Mouse (Mus musculus): Measurements from ENCODE around the gene Kcnh2. TPM values are rescaled to one million over a fixed set of nuclear protein-coding genes. Genes with fewer than 3 reads are reported as not detected.
A peak's percentile ranks its signal among the peaks of the same experiment; 100 is the strongest.

The Kcnh2 gene
- polyA plus RNA-seq, 1 experiment from 2014 or later, result 0.08 TPM

DNA sequence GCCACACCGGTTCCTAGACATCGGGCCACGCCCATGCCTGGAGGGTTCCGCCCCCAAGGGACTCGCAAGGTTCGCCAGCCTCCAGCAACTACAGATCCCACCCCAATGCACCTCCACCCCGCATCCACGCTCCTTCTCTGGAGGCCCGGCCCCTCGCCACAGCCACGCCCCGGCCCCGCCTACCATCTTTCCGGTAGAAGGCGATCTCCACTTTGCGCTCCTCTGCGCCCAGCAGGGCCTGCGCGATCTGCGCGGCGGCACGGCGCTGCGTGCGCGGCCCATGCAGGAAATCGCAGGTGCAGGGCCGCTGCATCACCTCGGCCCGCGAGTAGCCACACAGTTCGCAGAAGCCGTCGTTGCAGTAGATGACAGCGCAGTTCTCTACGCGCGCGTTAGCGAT lies 3.3 kb downstream of the Kcnh2 start:
- peak; percentile 81 for DNase-seq
- Histone ChIP-seq H3K9me3 (ENCODE audit: low read length) (no peaks in the 10 kb centered on the region), H3K4me3 (ENCODE audit: low read depth, low read length) (peak overlapping the region; percentile 45), H3K9ac (replicated peaks) (no peak overlapping the region), H3K4me2 (ENCODE audit: low read depth, low read length) (peak overlapping the region; percentile 82), H3K27ac (ENCODE audit: low read depth) (no peak overlapping the region), H3K4me1 (ENCODE audit: insufficient read depth) (peaks cover 31% of the 10 kb centered on the region), H3K36me3 (replicated peaks; ENCODE audit: insufficient read depth, low read length) (no peaks in the 10 kb centered on the region), H3K27me3 (ENCODE audit: insufficient read depth, low read length) (peaks cover 53% of the 10 kb centered on the region)
- under 1% methylated on average over 40 of the region's 41 CpGs for WGBS (ENCODE audit: insufficient replicate concordance)
- peak; percentile 44 for ATAC-seq
- no peak for TF ChIP-seq EP300 (IDR thresholded peaks at IDR 0.05; ENCODE audit: low read depth)
- 0 out of 2 replicates have a peak, but pooled peaks have one; percentile 3 for TF ChIP-seq CTCF (IDR thresholded peaks at IDR 0.05; ENCODE audit: low read depth)

DNA sequence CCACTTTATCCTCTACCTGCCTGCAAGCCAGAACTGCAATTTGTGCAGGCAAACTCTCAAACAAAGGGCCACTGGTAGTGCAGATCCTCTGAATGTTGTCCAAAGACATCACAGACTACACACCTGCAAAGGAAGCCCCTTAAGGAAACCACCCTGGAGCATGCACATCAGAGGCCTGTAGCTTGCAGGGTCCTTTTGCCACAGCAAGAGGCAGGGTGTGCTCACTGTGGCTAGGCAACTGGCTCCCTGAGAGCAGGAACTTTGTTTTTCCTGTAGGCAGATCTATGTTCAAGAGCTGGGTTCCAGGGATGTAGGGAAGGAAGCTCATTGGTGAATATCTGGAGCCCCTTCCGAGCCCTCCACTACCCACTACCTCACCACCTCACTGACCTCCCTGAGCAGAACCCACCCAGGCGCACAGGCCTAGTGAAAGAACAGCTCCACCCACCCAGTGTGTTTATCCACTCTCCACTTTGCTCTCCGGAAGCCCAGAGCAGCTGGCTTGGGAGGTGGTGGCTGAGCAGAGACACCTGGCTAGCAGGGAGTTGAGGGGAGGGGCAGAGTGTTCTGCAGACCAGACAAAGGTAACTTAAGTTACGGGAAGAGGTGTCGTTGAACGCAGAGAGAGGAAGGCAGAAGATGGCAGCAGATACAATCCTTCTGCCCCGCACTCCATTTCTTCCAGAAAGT lies 4.1 kb downstream of the Kcnh2 start:
- WGBS (ENCODE audit: insufficient replicate concordance), result 64% methylated on average over 7 of the region's 7 CpGs
- Histone ChIP-seq H3K27ac (ENCODE audit: low read depth) (no peak overlapping the region), H3K4me1 (ENCODE audit: insufficient read depth) (peaks cover 35% of the 10 kb centered on the region), H3K9ac (replicated peaks) (no peak overlapping the region), H3K36me3 (replicated peaks; ENCODE audit: insufficient read depth, low read length) (no peaks in the 10 kb centered on the region), H3K4me3 (ENCODE audit: low read depth, low read length) (no peak overlapping the region), H3K27me3 (ENCODE audit: insufficient read depth, low read length) (peaks cover 45% of the 10 kb centered on the region), H3K4me2 (ENCODE audit: low read depth, low read length) (no peak overlapping the region), H3K9me3 (ENCODE audit: low read length) (no peaks in the 10 kb centered on the region)
- DNase-seq, result no peak
- no peak for ATAC-seq
- TF ChIP-seq CTCF (IDR thresholded peaks at IDR 0.05; ENCODE audit: low read depth), result no peak
- TF ChIP-seq EP300 (IDR thresholded peaks at IDR 0.05; ENCODE audit: low read depth), result no peak

DNA sequence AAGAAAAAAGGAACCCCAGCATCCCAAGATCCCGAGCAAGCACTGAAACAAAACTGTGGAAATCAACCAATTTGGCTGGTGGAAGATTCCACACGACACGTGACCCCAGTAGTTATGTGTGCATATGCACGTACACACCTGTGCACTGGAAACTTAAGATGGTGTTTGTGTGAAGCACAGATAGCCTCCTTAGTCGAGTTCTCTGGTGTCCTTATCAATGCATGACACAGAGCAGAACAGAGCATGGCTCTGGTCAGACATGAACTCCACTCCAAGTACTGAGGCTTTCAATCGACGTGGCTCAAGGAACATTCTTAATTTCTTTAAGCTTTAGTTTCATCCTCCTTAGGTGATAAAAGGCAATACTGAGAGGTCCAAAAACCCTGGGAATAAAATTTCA lies 5.1 kb downstream of the Kcnh2 start:
- H3K9me3 ChIP-seq (ENCODE audit: low read length), result no peaks in the 10 kb centered on the region
- peaks cover 31% of the 10 kb centered on the region for H3K4me1 ChIP-seq (ENCODE audit: insufficient read depth)
- no peak overlapping the region for H3K9ac ChIP-seq (replicated peaks)
- no peak for ATAC-seq
- no peak for DNase-seq
- H3K4me3 ChIP-seq (ENCODE audit: low read depth, low read length), result no peak overlapping the region
- H3K36me3 ChIP-seq (replicated peaks; ENCODE audit: insufficient read depth, low read length), result no peaks in the 10 kb centered on the region
- no peak overlapping the region for H3K4me2 ChIP-seq (ENCODE audit: low read depth, low read length)
- peaks cover 37% of the 10 kb centered on the region for H3K27me3 ChIP-seq (ENCODE audit: insufficient read depth, low read length)
- H3K27ac ChIP-seq (ENCODE audit: low read depth), result no peak overlapping the region
- no peak for TF ChIP-seq CTCF (IDR thresholded peaks at IDR 0.05; ENCODE audit: low read depth)
- TF ChIP-seq EP300 (IDR thresholded peaks at IDR 0.05; ENCODE audit: low read depth), result no peak
- WGBS (ENCODE audit: insufficient replicate concordance), result 67% methylated on average over 7 of the region's 7 CpGs

DNA sequence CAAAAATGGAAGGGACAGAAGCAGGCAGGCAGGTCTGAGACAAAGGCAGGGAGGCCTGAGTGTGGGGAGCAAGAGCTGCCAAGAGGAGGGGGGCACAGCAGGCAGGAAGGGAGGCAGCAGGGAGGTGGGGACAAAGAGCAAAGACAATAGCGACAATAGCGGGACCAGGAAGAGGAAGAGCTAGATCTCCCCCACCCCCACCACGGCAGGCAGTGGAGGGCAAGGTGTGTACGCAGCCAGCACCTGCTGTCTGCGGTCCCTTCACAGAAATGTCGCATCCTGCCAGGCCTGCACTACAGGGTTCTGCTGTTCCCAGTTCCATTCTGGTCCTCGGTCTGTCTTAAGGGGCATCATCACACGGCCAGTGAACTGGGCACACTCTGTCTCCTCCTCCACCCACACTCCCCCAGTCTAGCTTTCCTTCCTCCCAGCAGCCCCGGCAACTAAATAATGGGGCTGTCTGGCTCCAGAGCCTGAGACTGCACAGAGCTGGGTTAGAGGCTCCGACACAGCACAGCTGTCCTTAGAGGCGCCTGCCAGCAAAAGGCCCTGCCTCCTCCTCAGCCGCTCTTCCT lies 6.8 kb downstream of the Kcnh2 start:
- ATAC-seq (no peak), DNase-seq (no peak)
- no peaks in the 10 kb centered on the region for H3K9me3 ChIP-seq (ENCODE audit: low read length)
- no peak overlapping the region for H3K4me2 ChIP-seq (ENCODE audit: low read depth, low read length)
- no peak for TF ChIP-seq CTCF (IDR thresholded peaks at IDR 0.05; ENCODE audit: low read depth)
- TF ChIP-seq EP300 (IDR thresholded peaks at IDR 0.05; ENCODE audit: low read depth), result no peak
- peaks cover 19% of the 10 kb centered on the region for H3K27me3 ChIP-seq (ENCODE audit: insufficient read depth, low read length)
- H3K4me1 ChIP-seq (ENCODE audit: insufficient read depth), result peaks cover 29% of the 10 kb centered on the region
- H3K4me3 ChIP-seq (ENCODE audit: low read depth, low read length), result no peak overlapping the region
- H3K27ac ChIP-seq (ENCODE audit: low read depth), result no peak overlapping the region
- H3K36me3 ChIP-seq (replicated peaks; ENCODE audit: insufficient read depth, low read length), result no peaks in the 10 kb centered on the region
- 26% methylated on average over 12 of the region's 12 CpGs for WGBS (ENCODE audit: insufficient replicate concordance)
- no peak overlapping the region for H3K9ac ChIP-seq (replicated peaks)

DNA sequence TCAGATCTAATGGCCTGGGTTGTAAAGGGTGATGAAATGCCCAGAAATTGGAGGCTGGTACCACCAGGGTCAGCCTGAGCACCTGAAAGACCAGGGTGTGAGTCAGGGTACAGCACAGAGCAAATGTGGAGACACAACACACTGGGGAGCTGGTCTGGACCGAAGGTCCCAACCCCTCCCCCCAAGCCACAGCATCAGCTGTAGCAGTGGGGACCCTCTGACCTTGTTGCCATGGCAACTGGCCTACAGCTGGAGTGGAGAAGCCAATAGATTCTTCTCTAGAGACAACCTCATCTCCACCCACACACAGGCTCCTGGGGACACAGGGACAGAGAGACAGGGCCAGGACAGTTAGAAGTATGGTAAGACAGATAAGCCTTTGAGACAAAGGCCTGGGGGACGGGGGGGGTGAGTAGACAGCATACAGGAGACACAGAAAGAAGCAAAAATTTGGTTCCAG lies 7.4 kb downstream of the Kcnh2 start:
- Histone ChIP-seq H3K9ac (replicated peaks) (no peak overlapping the region), H3K27ac (ENCODE audit: low read depth) (no peak overlapping the region), H3K9me3 (ENCODE audit: low read length) (no peaks in the 10 kb centered on the region), H3K4me3 (ENCODE audit: low read depth, low read length) (no peak overlapping the region), H3K36me3 (replicated peaks; ENCODE audit: insufficient read depth, low read length) (no peaks in the 10 kb centered on the region), H3K4me2 (ENCODE audit: low read depth, low read length) (no peak overlapping the region), H3K4me1 (ENCODE audit: insufficient read depth) (peaks cover 29% of the 10 kb centered on the region), H3K27me3 (ENCODE audit: insufficient read depth, low read length) (peaks cover 14% of the 10 kb centered on the region)
- peak; percentile 50; the same call in 1 of the 2 replicates for TF ChIP-seq EP300 (IDR thresholded peaks at IDR 0.05; ENCODE audit: low read depth)
- TF ChIP-seq CTCF (IDR thresholded peaks at IDR 0.05; ENCODE audit: low read depth), result no peak
- WGBS (ENCODE audit: insufficient replicate concordance), result 22% methylated on average over 2 of the region's 2 CpGs
- ATAC-seq, result peak; percentile 24; the same call in 1 of the 2 replicates
- no peak for DNase-seq

DNA sequence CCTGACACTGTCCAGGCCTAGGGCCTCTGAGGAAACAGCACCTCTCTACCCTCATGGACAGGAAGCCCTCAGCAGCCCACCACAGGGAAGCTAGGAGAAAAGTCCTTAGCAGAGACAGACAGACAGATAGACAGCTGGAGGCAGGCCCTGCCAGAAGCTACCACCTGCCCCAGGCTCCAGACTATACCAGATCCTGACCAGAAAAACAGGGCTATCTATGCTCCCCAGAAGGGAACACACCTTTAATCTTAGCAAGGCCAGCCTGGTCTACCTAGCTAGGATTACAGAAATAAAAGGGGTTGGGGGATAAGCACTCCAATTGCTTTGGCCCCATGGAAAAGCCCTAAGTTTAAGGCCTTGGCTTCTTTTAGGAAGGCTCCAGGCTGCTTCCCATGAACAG lies 8.0 kb downstream of the Kcnh2 start:
- H3K9me3 ChIP-seq (ENCODE audit: low read length), result no peaks in the 10 kb centered on the region
- H3K27me3 ChIP-seq (ENCODE audit: insufficient read depth, low read length), result peaks cover 7% of the 10 kb centered on the region
- H3K9ac ChIP-seq (replicated peaks), result no peak overlapping the region
- DNase-seq (no peak), ATAC-seq (0 out of 2 replicates have a peak, but pooled peaks have one; percentile 14)
- peaks cover 23% of the 10 kb centered on the region for H3K4me1 ChIP-seq (ENCODE audit: insufficient read depth)
- TF ChIP-seq CTCF (IDR thresholded peaks at IDR 0.05; ENCODE audit: low read depth) (no peak), EP300 (IDR thresholded peaks at IDR 0.05; ENCODE audit: low read depth) (no peak)
- no peak overlapping the region for H3K4me2 ChIP-seq (ENCODE audit: low read depth, low read length)
- no peaks in the 10 kb centered on the region for H3K36me3 ChIP-seq (replicated peaks; ENCODE audit: insufficient read depth, low read length)
- H3K27ac ChIP-seq (ENCODE audit: low read depth), result no peak overlapping the region
- H3K4me3 ChIP-seq (ENCODE audit: low read depth, low read length), result no peak overlapping the region

Data from liver, postnatal 0 days (tissue).